Mouse (Mus musculus) lung, postnatal 0 days (tissue): ENCODE measurements around the gene Fam13a.

Experiments
- CTCF ChIP-seq: IDR thresholded peaks from 2 replicates; pipeline ENCODE4 v1.5.1; 2016; ENCODE audit warnings: antibody characterized with exemption, mild to moderate bottlenecking
- EP300 ChIP-seq: IDR thresholded peaks from 2 replicates; pipeline ENCODE4 v1.6.1; 2016; ENCODE audit warnings: antibody characterized with exemption, mild to moderate bottlenecking, control low read depth

GRCm38 (mm10) chr6:58896648-58897047, 127.7 kb downstream of the Fam13a start:
- no peak for TF ChIP-seq CTCF
- TF ChIP-seq EP300 = no peak
